Mouse (Mus musculus) MEL (cell line): ENCODE results near the gene Vgll4. TPM values are rescaled to one million over a fixed set of nuclear protein-coding genes. Genes with fewer than 3 reads are reported as not detected.
A peak's percentile ranks its signal among the peaks of the same experiment; 100 is the strongest.

Experiments
- DNase-seq: peaks from one replicate; pipeline ENCODE4 v3.0.0; 2011; ENCODE audit warnings: low read depth, low spot score
- H3K27ac ChIP-seq: 2 replicates; pipeline ENCODE4 v1.5.1; 2012; ENCODE audit warnings: low read depth, mild to moderate bottlenecking, control low read depth, low read length, moderate library complexity; ENCODE audit not compliant: control insufficient read depth
- H3K27me3 ChIP-seq, 2 experiments: fragments of 150-350 bp in 1 of 2; sonication (generic) in 1 of 2; 2 replicates each; pipeline ENCODE4 v1.6.1; 2012; ENCODE audit warnings: low read length in 2 of 2, mild to moderate bottlenecking in 2 of 2, improper control_type of control experiment in 1 of 2, moderate library complexity in 1 of 2; ENCODE audit not compliant: insufficient read depth in 2 of 2, control insufficient read depth in 1 of 2
- H3K36me3 ChIP-seq, 2 experiments: 2 replicates each; pipeline ENCODE4 v1.6.1; 2012 to 2014; ENCODE audit warnings: low read length in 2 of 2, improper control_type of control experiment in 1 of 2, inconsistent platforms in 1 of 2, mild to moderate bottlenecking in 1 of 2; ENCODE audit not compliant: insufficient read depth in 2 of 2, control insufficient read depth in 1 of 2
- H3K4me1 ChIP-seq, 2 experiments: fragments of 150-350 bp in 1 of 2; sonication (generic) in 1 of 2; 2 replicates each; pipeline ENCODE4 v1.6.1; 2012; ENCODE audit warnings: low read length in 2 of 2, improper control_type of control experiment in 1 of 2, mild to moderate bottlenecking in 1 of 2; ENCODE audit not compliant: insufficient read depth in 2 of 2, control insufficient read depth in 1 of 2
- H3K4me3 ChIP-seq, 2 experiments: fragments of 150-350 bp in 1 of 2; sonication (generic) in 1 of 2; 2 replicates each; pipeline ENCODE4 v1.5.1; 2012; ENCODE audit warnings: low read depth in 2 of 2, low read length in 2 of 2, mild to moderate bottlenecking in 2 of 2, moderate library complexity in 2 of 2, control low read depth in 1 of 2, improper control_type of control experiment in 1 of 2; ENCODE audit not compliant: control insufficient read depth in 1 of 2, insufficient read depth in 1 of 2
- H3K79me2 ChIP-seq: 2 replicates; pipeline ENCODE4 v1.6.1; 2012; ENCODE audit warnings: mild to moderate bottlenecking, low read length, moderate library complexity; ENCODE audit not compliant: control insufficient read depth, poor library complexity, insufficient read depth
- H3K9ac ChIP-seq: 2 replicates; pipeline ENCODE4 v1.6.1; 2012; ENCODE audit warnings: low read depth, mild to moderate bottlenecking, control low read depth, low read length, moderate library complexity; ENCODE audit not compliant: control insufficient read depth, poor library complexity, severe bottlenecking
- H3K9me3 ChIP-seq: fragments of 150-350 bp; sonication (generic); replicated peaks from 2 replicates; pipeline ENCODE4 v1.6.1; 2012; ENCODE audit warnings: mild to moderate bottlenecking, low read length, improper control_type of control experiment, moderate library complexity; ENCODE audit not compliant: insufficient read depth
- BHLHE40 ChIP-seq: IDR thresholded peaks from 2 replicates; pipeline ENCODE4 v1.6.1; 2012; ENCODE audit warnings: low read depth, mild to moderate bottlenecking, inconsistent platforms, low read length, improper control_type of control experiment, borderline replicate concordance
- CHD2 ChIP-seq: IDR thresholded peaks from 2 replicates; pipeline ENCODE4 v1.6.1; 2011; ENCODE audit warnings: low read length, improper control_type of control experiment
- CTCF ChIP-seq, 3 experiments: IDR thresholded peaks in 2 of 3; conservative IDR thresholded peaks in 1 of 3; 2 replicates each; pipeline ENCODE4 v1.5.1; 2011 to 2012; ENCODE audit warnings: low read length in 3 of 3, low read depth in 2 of 3, mild to moderate bottlenecking in 2 of 3, improper control_type of control experiment in 1 of 3, inconsistent platforms in 1 of 3, mixed read lengths in 1 of 3, moderate library complexity in 1 of 3; ENCODE audit not compliant: control insufficient read depth in 1 of 3, insufficient read depth in 1 of 3, poor library complexity in 1 of 3, severe bottlenecking in 1 of 3
- E2F4 ChIP-seq: IDR thresholded peaks from 2 replicates; pipeline ENCODE4 v1.6.1; 2011; ENCODE audit warnings: low read depth, low read length, improper control_type of control experiment, borderline replicate concordance
- EP300 ChIP-seq, 2 experiments: IDR thresholded peaks; 2 replicates each; pipeline ENCODE4 v1.6.1; 2011; ENCODE audit warnings: improper control_type of control experiment in 2 of 2, low read length in 2 of 2, low read depth in 1 of 2, mild to moderate bottlenecking in 1 of 2
- ETS1 ChIP-seq: IDR thresholded peaks from 2 replicates; pipeline ENCODE4 v1.6.1; 2012; ENCODE audit warnings: low read depth, mild to moderate bottlenecking, inconsistent platforms, low read length, improper control_type of control experiment, moderate library complexity
- GATA1 ChIP-seq: IDR thresholded peaks from 2 replicates; pipeline ENCODE4 v1.6.1; 2011; ENCODE audit warnings: low read depth, low read length, improper control_type of control experiment
- HCFC1 ChIP-seq: IDR thresholded peaks from 2 replicates; pipeline ENCODE4 v1.6.1; 2012; ENCODE audit warnings: low read depth, mild to moderate bottlenecking, inconsistent platforms, low read length, improper control_type of control experiment, moderate library complexity
- KAT2A ChIP-seq: conservative IDR thresholded peaks from 2 replicates; pipeline ENCODE4 v1.6.1; 2012; ENCODE audit warnings: low read depth, low read length, improper control_type of control experiment, inconsistent platforms
- MAX ChIP-seq: IDR thresholded peaks from 2 replicates; pipeline ENCODE4 v1.6.1; 2011; ENCODE audit warnings: low read length, improper control_type of control experiment
- MEF2A ChIP-seq: IDR thresholded peaks from 2 replicates; pipeline ENCODE4 v1.6.1; 2014; ENCODE audit warnings: low read depth, mild to moderate bottlenecking, inconsistent platforms, low read length, improper control_type of control experiment; ENCODE audit not compliant: poor library complexity, insufficient replicate concordance, severe bottlenecking; ENCODE audit errors: extremely low read depth
- MXI1 ChIP-seq: IDR thresholded peaks from 2 replicates; pipeline ENCODE4 v1.6.1; 2011; ENCODE audit warnings: mild to moderate bottlenecking, low read depth, low read length, improper control_type of control experiment
- MYB ChIP-seq: IDR thresholded peaks from 2 replicates; pipeline ENCODE4 v1.6.1; 2011; ENCODE audit warnings: mild to moderate bottlenecking, low read depth, low read length, improper control_type of control experiment
- MYC ChIP-seq: IDR thresholded peaks from 2 replicates; pipeline ENCODE4 v1.6.1; 2011; ENCODE audit warnings: low read depth, mild to moderate bottlenecking, low read length, improper control_type of control experiment, moderate library complexity
- NRF1 ChIP-seq: IDR thresholded peaks from 2 replicates; pipeline ENCODE4 v1.6.1; 2014; ENCODE audit warnings: low read depth, mild to moderate bottlenecking, inconsistent platforms, low read length, improper control_type of control experiment, moderate library complexity; ENCODE audit not compliant: poor library complexity, insufficient read depth, severe bottlenecking
- RAD21 ChIP-seq: IDR thresholded peaks from 2 replicates; pipeline ENCODE4 v1.6.1; 2011; ENCODE audit warnings: mild to moderate bottlenecking, low read depth, low read length, improper control_type of control experiment
- RCOR1 ChIP-seq: IDR thresholded peaks from 2 replicates; pipeline ENCODE4 v1.6.1; 2012; ENCODE audit warnings: low read depth, mild to moderate bottlenecking, inconsistent platforms, low read length, improper control_type of control experiment
- SIN3A ChIP-seq: IDR thresholded peaks from 2 replicates; pipeline ENCODE4 v1.6.1; 2012; ENCODE audit warnings: low read length, improper control_type of control experiment, inconsistent platforms
- SMC3 ChIP-seq: IDR thresholded peaks from 2 replicates; pipeline ENCODE4 v1.6.1; 2011; ENCODE audit warnings: low read depth, low read length, improper control_type of control experiment
- TAL1 ChIP-seq: IDR thresholded peaks from 2 replicates; pipeline ENCODE4 v1.6.1; 2012; ENCODE audit warnings: mild to moderate bottlenecking, inconsistent platforms, low read length, moderate library complexity, mixed read lengths
- TBP ChIP-seq: IDR thresholded peaks from 2 replicates; pipeline ENCODE4 v1.8.0; 2011; ENCODE audit warnings: low read depth, low read length, improper control_type of control experiment
- TCF12 ChIP-seq: IDR thresholded peaks from 2 replicates; pipeline ENCODE4 v1.6.1; 2014; ENCODE audit warnings: low read depth, mild to moderate bottlenecking, inconsistent platforms, low read length, improper control_type of control experiment, moderate library complexity
- USF1 ChIP-seq: IDR thresholded peaks from 2 replicates; pipeline ENCODE4 v1.6.1; 2014; ENCODE audit warnings: low read depth, mild to moderate bottlenecking, inconsistent platforms, low read length, improper control_type of control experiment, moderate library complexity
- USF2 ChIP-seq, 2 experiments: IDR thresholded peaks; 2 replicates each; pipeline ENCODE4 v1.6.1; 2011 to 2012; ENCODE audit warnings: improper control_type of control experiment in 2 of 2, low read length in 2 of 2, borderline replicate concordance in 1 of 2, inconsistent platforms in 1 of 2, low read depth in 1 of 2, mild to moderate bottlenecking in 1 of 2; ENCODE audit not compliant: insufficient read depth in 1 of 2
- ZC3H11A ChIP-seq: IDR thresholded peaks from 2 replicates; pipeline ENCODE4 v1.6.1; 2012; ENCODE audit warnings: low read depth, mild to moderate bottlenecking, inconsistent platforms, low read length, improper control_type of control experiment
- ZMIZ1 ChIP-seq: IDR thresholded peaks from 2 replicates; pipeline ENCODE4 v1.6.1; 2012; ENCODE audit warnings: low read depth, mild to moderate bottlenecking, inconsistent platforms, low read length, improper control_type of control experiment, moderate library complexity
- polyA plus RNA-seq, 2 experiments: library from polyadenylated mRNA; stranded (reverse) in 1 of 2; unstranded in 1 of 2; fragments of >175 nt in 1 of 2; fragments of >200 nt in 1 of 2; gene quantifications; 2 replicates each; pipeline versions ENCODE4 v1.2.1 to v1.2.4; 2012; ENCODE audit warnings: low replicate concordance in 2 of 2, low read depth in 1 of 2; ENCODE audit not compliant: insufficient read length in 2 of 2, insufficient read depth in 1 of 2, missing spikeins in 1 of 2
- total RNA-seq: library from RNA; depleted of rRNA; stranded (reverse); fragments of 300-350 nt; gene quantifications from 2 replicates; pipeline ENCODE4 v1.2.3, GENCODE M21; 2012

The Vgll4 gene
- total and polyA plus RNA-seq, 3 experiments = 18.1 to 21.5 TPM; not detected in 1

- no peak for TF ChIP-seq CTCF (IDR thresholded peaks at IDR 0.05 in 2 of 3, conservative IDR thresholded peaks at IDR 0.05 in 1 of 3; ENCODE audit: control insufficient read depth in 1 of 3, insufficient read depth in 1 of 3, low read depth in 2 of 3, low read length in 3 of 3, poor library complexity in 1 of 3, severe bottlenecking in 1 of 3)
- no peak for TF ChIP-seq MAX
- TF ChIP-seq MEF2A = no peak
- no peak for TF ChIP-seq MXI1
- peak; percentile 73 for TF ChIP-seq GATA1
- no peak for TF ChIP-seq KAT2A
- peak; percentile 72 for TF ChIP-seq TCF12
- TF ChIP-seq USF2 (IDR thresholded peaks at IDR 0.05; ENCODE audit: borderline replicate concordance in 1 of 2, insufficient read depth in 1 of 2, low read depth in 1 of 2, low read length in 2 of 2) = no peak
- TF ChIP-seq E2F4 = no peak
- no peak for TF ChIP-seq ZMIZ1
- TF ChIP-seq MYB = peak; percentile 55; the same call in 1 of the 2 replicates
- no peak for TF ChIP-seq SMC3
Measured at GRCm38 (mm10) chr6:114965802-114966201, 4.0 kb downstream of the Vgll4 start (continued).

GRCm38 (mm10) chr6:114965396-114965795 lies 4.4 kb downstream of the Vgll4 start:
- H3K27ac ChIP-seq = peak overlapping the region; percentile 11; the same call in 1 of the 2 replicates
- H3K9ac ChIP-seq = no peak overlapping the region
- DNase-seq = no peak
- H3K4me3 ChIP-seq = no peak overlapping the region
- H3K9me3 ChIP-seq = no peaks in the 10 kb centered on the region
- no peaks in the 10 kb centered on the region; the same call in 1 of the 2 replicates for H3K79me2 ChIP-seq
- H3K27me3 ChIP-seq = no peaks in the 10 kb centered on the region
- peaks cover 0 to 32% of the 10 kb centered on the region in 2 experiments; a peak in 2 of 4 replicates for H3K36me3 ChIP-seq
- no peak for TF ChIP-seq E2F4
- TF ChIP-seq EP300 (IDR thresholded peaks at IDR 0.05; ENCODE audit: low read depth in 1 of 2, low read length in 2 of 2) = no peak
- peaks cover 14 to 30% of the 10 kb centered on the region in 2 experiments; a peak in 3 of 4 replicates for H3K4me1 ChIP-seq

GRCm38 (mm10) chr6:114964235-114964634 lies 5.6 kb downstream of the Vgll4 start:
- H3K9ac ChIP-seq = no peak overlapping the region
- no peaks in the 10 kb centered on the region for H3K9me3 ChIP-seq
- H3K4me3 ChIP-seq = no peak overlapping the region
- TF ChIP-seq ETS1 (peak; percentile 68), SIN3A (no peak), MAX (no peak), ZC3H11A (no peak), MXI1 (no peak), RCOR1 (no peak), MYC (no peak), KAT2A (no peak), CHD2 (no peak), NRF1 (no peak), CTCF (IDR thresholded peaks at IDR 0.05 in 2 of 3, conservative IDR thresholded peaks at IDR 0.05 in 1 of 3; ENCODE audit: control insufficient read depth in 1 of 3, insufficient read depth in 1 of 3, low read depth in 2 of 3, low read length in 3 of 3, poor library complexity in 1 of 3, severe bottlenecking in 1 of 3) (no peak), TBP (no peak), RAD21 (no peak), EP300 (IDR thresholded peaks at IDR 0.05; ENCODE audit: low read depth in 1 of 2, low read length in 2 of 2) (peak in 1 of 2 experiments; percentile 36; a peak in 3 of 4 replicates), USF1 (0 out of 2 replicates have a peak, but pooled peaks have one; percentile 7), GATA1 (peak; percentile 39; the same call in 1 of the 2 replicates), BHLHE40 (no peak), TCF12 (no peak), TAL1 (peak; percentile 55), HCFC1 (no peak)
- H3K27me3 ChIP-seq = no peaks in the 10 kb centered on the region
- H3K36me3 ChIP-seq = peaks cover 0 to 32% of the 10 kb centered on the region in 2 experiments; a peak in 2 of 4 replicates
- no peak overlapping the region for H3K27ac ChIP-seq
- peak; percentile 55 for DNase-seq
- H3K79me2 ChIP-seq = no peaks in the 10 kb centered on the region; the same call in 1 of the 2 replicates
- peaks cover 14 to 30% of the 10 kb centered on the region in 2 experiments; a peak in 3 of 4 replicates for H3K4me1 ChIP-seq
